Mouse (Mus musculus) left cerebral cortex, postnatal 10 days (tissue): ENCODE measurements around the gene Adamtsl3. TPM values are rescaled to one million over a fixed set of nuclear protein-coding genes. Genes with fewer than 3 reads are reported as not detected.
"Not testable (repeated sequence)": the region's sequence is repeated elsewhere in the genome, so short reads cannot be mapped to it uniquely, and the experiment has no call there.

Source experiments
- DNase-seq, 2 experiments: peaks; one replicate each; pipeline ENCODE4 v3.0.0; 2021 to 2022; ENCODE audit warnings: low spot score in 2 of 2, mixed read lengths in 1 of 2; ENCODE audit errors: extremely low spot score in 1 of 2
- intact Hi-C: fragments of 180-260 bp; cut with DNase I; formaldehyde crosslinking; loops from one replicate; pipeline ENCODE4 v1.15.1; 2025
- total RNA-seq, 2 experiments: library from RNA; stranded (reverse); gene quantifications; 2 replicates each; pipeline ENCODE4 v1.2.3; 2021

The Adamtsl3 gene
- total RNA-seq, 2 experiments from 2014 or later: 1.6 to 3.1 TPM

- no peak for DNase-seq
- intact Hi-C loops: no loop called here
These were observed 70.1 kb downstream of the Adamtsl3 start for GRCm38 (mm10) chr7:82405466-82406045.

GRCm38 (mm10) chr7:82410966-82411365 is 75.5 kb downstream of the Adamtsl3 start:
- no peak for DNase-seq
- intact Hi-C loops: no loop called here

DNA sequence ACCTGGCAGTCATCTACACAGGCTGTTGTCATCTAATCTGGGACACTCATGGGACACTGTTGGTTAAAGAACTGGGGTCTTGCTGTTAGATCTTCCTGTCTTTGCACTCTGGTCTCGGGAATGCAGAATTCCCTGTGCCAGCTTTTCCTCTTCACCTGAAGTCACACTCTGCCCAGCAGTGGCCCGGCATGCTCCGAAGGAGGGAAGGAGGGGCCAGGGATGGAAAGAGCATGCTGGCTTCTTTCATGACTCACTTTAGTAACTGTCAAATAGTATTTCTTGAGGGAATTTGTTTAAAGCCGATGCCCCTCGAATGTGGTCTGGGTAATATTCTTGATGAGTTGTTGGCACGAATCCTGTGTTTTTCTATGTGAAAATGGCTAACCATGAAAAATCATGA is 81.2 kb downstream of the Adamtsl3 start:
- intact Hi-C loops: no loop called here
- DNase-seq: no peak

- DNase-seq: no peak
- intact Hi-C loops: no loop called here
These were observed 81.6 kb downstream of the Adamtsl3 start for GRCm38 (mm10) chr7:82417053-82417452.

- DNase-seq, intact Hi-C loops: not testable (repeated sequence)
These were observed 85.0 kb downstream of the Adamtsl3 start for GRCm38 (mm10) chr7:82420329-82421052.

GRCm38 (mm10) chr7:82422561-82422960 is 87.1 kb downstream of the Adamtsl3 start:
- intact Hi-C loops: no loop called here
- DNase-seq: no peak

DNA sequence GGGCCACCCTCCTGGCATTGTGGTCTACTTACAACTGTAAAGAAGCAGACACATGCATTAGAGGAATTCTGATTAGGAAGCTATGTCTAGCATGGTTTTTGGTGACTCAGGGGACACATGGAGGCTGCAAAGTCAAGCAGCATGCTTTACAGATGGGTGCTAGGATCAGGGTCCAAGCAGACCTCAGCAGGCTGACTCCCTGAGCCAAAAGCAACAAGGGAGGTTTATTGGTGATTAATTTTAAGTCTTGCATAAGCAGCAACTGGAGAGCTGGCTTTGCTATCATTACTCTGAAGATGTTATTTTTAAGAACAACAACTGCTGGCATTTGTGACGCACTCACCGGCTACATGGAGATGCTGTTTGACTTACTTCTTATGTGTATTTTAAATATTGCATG is 88.1 kb downstream of the Adamtsl3 start:
- no peak for DNase-seq
- intact Hi-C loops: no loop called here

DNA sequence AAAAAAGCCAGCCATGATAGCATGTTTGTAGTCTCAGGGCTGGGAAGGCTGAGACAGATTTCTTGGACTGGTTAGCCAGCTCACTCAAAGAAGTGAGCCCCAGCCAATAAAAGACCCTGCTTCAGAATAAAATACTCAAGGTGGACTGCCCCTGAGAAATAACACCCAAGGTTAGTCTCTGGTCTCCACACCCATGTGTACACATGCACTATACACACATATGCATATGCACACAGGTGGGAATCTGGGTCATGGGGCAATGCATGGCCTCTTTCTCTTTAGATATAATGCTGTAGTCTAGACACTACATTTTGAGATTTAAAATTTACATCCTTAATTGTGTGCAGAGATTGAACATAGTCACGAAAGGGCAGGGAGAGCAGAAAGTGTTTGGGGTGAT is 88.8 kb downstream of the Adamtsl3 start:
- intact Hi-C loops: no loop called here
- no peak for DNase-seq

DNA sequence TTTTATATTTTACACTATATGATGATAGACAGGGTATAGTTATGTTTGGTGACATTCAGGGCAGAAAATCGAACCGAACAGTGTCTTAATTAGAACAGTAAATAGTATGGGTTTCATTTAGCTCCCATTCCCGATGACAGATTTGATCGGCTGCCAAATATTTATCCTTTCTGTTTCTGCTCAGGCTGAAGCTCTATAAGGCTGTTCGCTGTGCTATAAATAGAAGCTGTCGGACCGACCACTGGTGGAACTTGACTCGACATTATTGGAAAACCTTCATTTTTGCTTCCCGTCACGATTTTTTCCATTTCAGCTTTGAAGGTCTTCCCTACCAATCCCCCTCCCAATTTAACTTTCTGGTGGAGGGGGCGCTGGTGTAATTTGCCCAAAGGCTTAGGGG is 89.9 kb downstream of the Adamtsl3 start:
- intact Hi-C loops: no loop called here
- DNase-seq: no peak

DNA sequence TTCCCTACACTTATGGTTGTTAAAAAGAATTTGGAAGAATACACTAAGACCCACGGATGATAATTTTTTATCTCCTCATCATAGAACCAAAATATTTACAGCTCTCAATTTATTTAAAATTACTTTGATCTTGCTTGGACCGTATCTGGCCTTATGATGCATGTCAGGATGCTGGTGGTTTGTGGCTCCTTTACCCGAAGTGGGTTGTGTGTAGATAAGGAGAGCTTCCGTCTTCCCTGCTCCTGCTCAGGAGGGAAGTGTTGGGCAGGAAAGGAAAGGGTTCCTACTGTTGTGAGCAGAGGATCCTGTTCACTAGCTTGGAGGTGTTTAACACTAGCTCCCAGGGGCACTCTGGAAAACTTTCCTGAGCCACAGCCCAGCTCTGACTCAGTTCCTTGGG is 94.0 kb downstream of the Adamtsl3 start:
- no peak for DNase-seq
- intact Hi-C loops: no loop called here

GRCm38 (mm10) chr7:82431572-82431971 is 96.1 kb downstream of the Adamtsl3 start:
- intact Hi-C loops: no loop called here
- DNase-seq: no peak

DNA sequence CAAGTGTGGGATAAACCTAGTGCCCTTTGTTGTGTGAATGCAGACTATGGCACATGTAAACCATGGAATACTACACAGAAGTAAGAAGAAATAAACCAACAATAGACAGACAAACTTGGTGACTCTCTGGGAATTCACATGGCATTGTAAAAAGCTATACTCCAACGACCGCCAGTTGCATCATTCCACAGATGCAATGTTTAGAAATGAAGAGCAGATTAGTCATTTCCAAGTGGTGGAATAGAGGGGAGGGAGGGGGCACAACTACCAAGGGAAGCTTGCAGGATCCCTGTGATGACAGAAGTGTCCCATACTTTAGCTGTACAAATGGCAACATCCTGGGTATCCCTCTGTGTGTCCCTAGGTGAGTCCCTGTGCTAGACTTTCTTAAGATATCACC is 97.7 kb downstream of the Adamtsl3 start:
- no peak for DNase-seq
- intact Hi-C loops: no loop called here

GRCm38 (mm10) chr7:82458376-82458775 is 122.9 kb downstream of the Adamtsl3 start:
- DNase-seq: no peak
- intact Hi-C loops: no loop called here

DNA sequence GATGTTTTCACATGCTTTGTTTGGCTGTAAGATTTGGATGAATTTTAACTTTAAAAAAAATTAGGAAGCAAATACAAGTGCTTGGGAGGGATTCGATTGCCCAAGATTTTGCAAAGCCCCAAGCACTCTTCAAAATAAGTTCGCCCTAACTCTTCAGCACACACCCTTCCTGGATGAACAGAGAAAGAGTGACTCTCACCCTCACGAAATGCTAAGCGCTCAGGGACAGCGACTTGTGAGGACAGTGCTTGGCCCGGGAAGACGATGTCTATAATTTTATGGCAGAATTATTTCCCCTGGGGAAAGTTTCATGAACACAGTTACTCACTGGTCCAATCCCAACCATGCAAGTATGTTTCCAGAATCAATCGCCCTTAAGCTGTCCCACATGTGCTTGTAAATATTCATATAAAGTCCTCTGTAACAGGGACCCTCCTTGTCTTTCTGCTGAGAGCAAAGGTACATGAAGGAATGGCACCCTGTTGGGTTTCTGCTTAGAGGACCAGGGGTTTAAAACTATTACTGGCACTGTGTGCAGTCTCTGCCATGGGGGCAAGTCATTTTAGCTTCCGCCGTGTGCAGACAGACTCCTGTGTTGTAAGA is 127.5 kb downstream of the Adamtsl3 start:
- DNase-seq: no peak

GRCm38 (mm10) chr7:82464364-82464763 is 128.9 kb downstream of the Adamtsl3 start:
- intact Hi-C loops: no loop called here
- DNase-seq: no peak

More for the DNA sequence above, 127.5 kb downstream of the Adamtsl3 start:
- intact Hi-C loops: no loop called here

DNA sequence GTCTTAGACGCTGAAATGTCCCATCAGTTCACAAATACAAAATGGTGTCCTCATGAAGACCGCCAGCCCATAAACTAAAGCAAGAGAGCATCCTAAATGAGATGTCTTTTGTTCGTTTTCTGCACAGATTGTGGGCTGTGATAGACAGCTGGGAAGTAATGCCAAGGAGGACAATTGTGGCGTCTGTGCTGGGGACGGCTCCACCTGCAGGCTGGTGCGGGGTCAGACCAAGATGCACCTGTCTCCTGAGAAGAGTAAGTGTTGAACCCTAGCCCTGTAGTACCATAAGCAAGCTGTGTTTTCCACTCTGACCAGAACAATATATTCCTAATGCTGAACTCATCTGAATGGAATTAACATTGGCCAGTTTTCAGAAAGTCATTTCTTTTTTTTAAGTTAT is 129.9 kb downstream of the Adamtsl3 start:
- DNase-seq: no peak
- intact Hi-C loops: no loop called here

DNA sequence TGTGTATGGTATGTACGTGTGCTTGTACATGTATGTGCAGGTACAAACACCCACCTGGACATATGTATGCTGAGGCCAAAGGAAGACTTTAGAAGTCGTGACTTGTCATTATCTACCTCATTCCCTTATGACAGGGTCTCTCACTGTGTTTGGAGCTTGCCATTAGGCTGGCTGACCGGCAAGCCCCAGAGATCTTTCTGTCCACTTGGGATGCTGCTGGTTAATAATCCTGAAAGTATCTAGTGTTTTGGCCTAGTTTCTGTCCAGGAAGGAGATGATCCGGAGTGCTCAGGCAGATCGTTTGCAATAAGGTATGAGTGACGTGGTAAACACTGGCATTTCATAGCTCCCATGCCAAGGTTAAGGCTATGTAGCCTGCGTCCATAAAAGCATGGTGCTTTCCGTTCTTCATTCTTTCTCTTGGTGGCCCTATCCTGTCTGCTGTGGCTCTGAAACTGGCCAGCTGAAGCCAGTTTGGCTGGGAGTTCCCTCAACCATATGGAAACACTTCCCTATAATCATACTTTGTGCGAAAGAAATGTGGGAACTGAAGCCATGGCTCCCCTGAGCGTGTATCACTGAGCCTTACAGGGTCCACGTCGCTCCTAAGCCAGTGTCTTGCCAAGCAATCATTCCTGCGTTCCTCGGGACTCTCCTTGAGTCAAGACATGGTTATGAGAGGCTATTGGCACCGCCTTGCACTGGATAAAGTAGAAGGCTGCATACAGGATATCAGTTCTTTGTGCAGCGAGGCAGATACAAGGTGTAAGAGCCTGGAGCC is 141.1 kb downstream of the Adamtsl3 start:
- intact Hi-C loops: no loop called here
- DNase-seq: no peak

GRCm38 (mm10) chr7:82478461-82478860 is 143.0 kb downstream of the Adamtsl3 start:
- intact Hi-C loops: no loop called here
- no peak for DNase-seq

DNA sequence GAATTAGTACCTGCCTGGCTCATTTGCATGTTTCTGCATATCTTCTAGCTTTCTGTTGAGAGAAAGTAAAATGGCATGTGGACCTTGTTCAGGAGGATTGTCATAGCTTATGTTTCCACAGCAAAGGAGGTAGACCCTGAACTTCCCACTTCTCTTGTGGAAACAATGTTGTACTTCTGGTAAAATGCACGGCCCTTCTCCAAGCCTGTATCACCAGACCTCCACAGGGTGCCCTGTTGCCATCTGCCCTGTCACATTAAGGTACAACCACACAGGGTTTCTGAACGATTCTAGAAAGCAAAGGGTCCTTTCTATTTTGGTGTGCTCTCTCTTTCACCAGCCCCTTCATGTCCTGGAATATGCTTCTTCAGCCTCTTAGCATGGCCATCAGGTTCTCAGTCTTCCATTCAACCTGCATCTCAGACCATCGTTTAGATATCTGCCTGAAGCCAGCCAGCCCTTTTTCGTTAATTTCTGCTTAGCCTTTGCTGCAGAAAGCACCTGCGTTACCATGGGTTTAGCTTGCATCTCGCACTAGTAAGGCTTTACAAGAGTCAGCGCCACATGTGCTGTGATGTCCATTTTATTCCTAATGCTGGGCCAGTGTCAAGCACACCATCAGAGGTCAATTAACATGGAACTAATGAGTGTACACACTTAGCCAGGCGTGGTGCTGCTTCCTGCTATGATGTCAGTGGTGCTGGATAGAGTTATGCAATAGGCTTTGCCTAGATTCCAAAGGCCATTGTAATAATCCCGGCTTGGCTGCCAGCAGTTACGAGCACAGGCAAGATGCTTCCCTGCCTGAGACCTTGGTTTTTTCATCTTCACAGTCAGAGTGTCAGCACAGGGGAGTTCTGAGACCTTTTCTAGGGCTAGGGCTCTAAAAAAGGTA is 143.6 kb downstream of the Adamtsl3 start:
- intact Hi-C loops: no loop called here
- no peak for DNase-seq
